Mouse (Mus musculus) MEL (cell line): Measurements from ENCODE around the gene Ccsap. TPM values are rescaled to one million over a fixed set of nuclear protein-coding genes. Genes with fewer than 3 reads are reported as not detected.

Source experiments
- DNase-seq: peaks from one replicate; pipeline ENCODE4 v3.0.0; 2011; ENCODE audit warnings: low read depth, low spot score
- H3K27ac ChIP-seq: 2 replicates; pipeline ENCODE4 v1.5.1; 2012; ENCODE audit warnings: low read depth, mild to moderate bottlenecking, control low read depth, low read length, moderate library complexity; ENCODE audit not compliant: control insufficient read depth
- H3K27me3 ChIP-seq, 2 experiments: fragments of 150-350 bp in 1 of 2; sonication (generic) in 1 of 2; 2 replicates each; pipeline ENCODE4 v1.6.1; 2012; ENCODE audit warnings: low read length in 2 of 2, mild to moderate bottlenecking in 2 of 2, improper control_type of control experiment in 1 of 2, moderate library complexity in 1 of 2; ENCODE audit not compliant: insufficient read depth in 2 of 2, control insufficient read depth in 1 of 2
- H3K36me3 ChIP-seq, 2 experiments: 2 replicates each; pipeline ENCODE4 v1.6.1; 2012 to 2014; ENCODE audit warnings: low read length in 2 of 2, improper control_type of control experiment in 1 of 2, inconsistent platforms in 1 of 2, mild to moderate bottlenecking in 1 of 2; ENCODE audit not compliant: insufficient read depth in 2 of 2, control insufficient read depth in 1 of 2
- H3K4me1 ChIP-seq, 2 experiments: fragments of 150-350 bp in 1 of 2; sonication (generic) in 1 of 2; 2 replicates each; pipeline ENCODE4 v1.6.1; 2012; ENCODE audit warnings: low read length in 2 of 2, improper control_type of control experiment in 1 of 2, mild to moderate bottlenecking in 1 of 2; ENCODE audit not compliant: insufficient read depth in 2 of 2, control insufficient read depth in 1 of 2
- H3K4me3 ChIP-seq, 2 experiments: fragments of 150-350 bp in 1 of 2; sonication (generic) in 1 of 2; 2 replicates each; pipeline ENCODE4 v1.5.1; 2012; ENCODE audit warnings: low read depth in 2 of 2, low read length in 2 of 2, mild to moderate bottlenecking in 2 of 2, moderate library complexity in 2 of 2, control low read depth in 1 of 2, improper control_type of control experiment in 1 of 2; ENCODE audit not compliant: control insufficient read depth in 1 of 2, insufficient read depth in 1 of 2
- H3K79me2 ChIP-seq: 2 replicates; pipeline ENCODE4 v1.6.1; 2012; ENCODE audit warnings: mild to moderate bottlenecking, low read length, moderate library complexity; ENCODE audit not compliant: control insufficient read depth, poor library complexity, insufficient read depth
- H3K9ac ChIP-seq: 2 replicates; pipeline ENCODE4 v1.6.1; 2012; ENCODE audit warnings: low read depth, mild to moderate bottlenecking, control low read depth, low read length, moderate library complexity; ENCODE audit not compliant: control insufficient read depth, poor library complexity, severe bottlenecking
- H3K9me3 ChIP-seq: fragments of 150-350 bp; sonication (generic); replicated peaks from 2 replicates; pipeline ENCODE4 v1.6.1; 2012; ENCODE audit warnings: mild to moderate bottlenecking, low read length, improper control_type of control experiment, moderate library complexity; ENCODE audit not compliant: insufficient read depth
- BHLHE40 ChIP-seq: IDR thresholded peaks from 2 replicates; pipeline ENCODE4 v1.6.1; 2012; ENCODE audit warnings: low read depth, mild to moderate bottlenecking, inconsistent platforms, low read length, improper control_type of control experiment, borderline replicate concordance
- CHD1 ChIP-seq: IDR thresholded peaks from 2 replicates; pipeline ENCODE4 v1.6.1; 2012; ENCODE audit warnings: low read depth, mild to moderate bottlenecking, inconsistent platforms, low read length, improper control_type of control experiment
- CHD2 ChIP-seq: IDR thresholded peaks from 2 replicates; pipeline ENCODE4 v1.6.1; 2011; ENCODE audit warnings: low read length, improper control_type of control experiment
- CTCF ChIP-seq, 3 experiments: IDR thresholded peaks in 2 of 3; conservative IDR thresholded peaks in 1 of 3; 2 replicates each; pipeline ENCODE4 v1.5.1; 2011 to 2012; ENCODE audit warnings: low read length in 3 of 3, low read depth in 2 of 3, mild to moderate bottlenecking in 2 of 3, improper control_type of control experiment in 1 of 3, inconsistent platforms in 1 of 3, mixed read lengths in 1 of 3, moderate library complexity in 1 of 3; ENCODE audit not compliant: control insufficient read depth in 1 of 3, insufficient read depth in 1 of 3, poor library complexity in 1 of 3, severe bottlenecking in 1 of 3
- E2F4 ChIP-seq: IDR thresholded peaks from 2 replicates; pipeline ENCODE4 v1.6.1; 2011; ENCODE audit warnings: low read depth, low read length, improper control_type of control experiment, borderline replicate concordance
- EP300 ChIP-seq, 2 experiments: IDR thresholded peaks; 2 replicates each; pipeline ENCODE4 v1.6.1; 2011; ENCODE audit warnings: improper control_type of control experiment in 2 of 2, low read length in 2 of 2, low read depth in 1 of 2, mild to moderate bottlenecking in 1 of 2
- ETS1 ChIP-seq: IDR thresholded peaks from 2 replicates; pipeline ENCODE4 v1.6.1; 2012; ENCODE audit warnings: low read depth, mild to moderate bottlenecking, inconsistent platforms, low read length, improper control_type of control experiment, moderate library complexity
- GABPA ChIP-seq: IDR thresholded peaks from 2 replicates; pipeline ENCODE4 v1.6.1; 2012; ENCODE audit warnings: low read depth, mild to moderate bottlenecking, inconsistent platforms, low read length, improper control_type of control experiment, moderate library complexity
- GATA1 ChIP-seq: IDR thresholded peaks from 2 replicates; pipeline ENCODE4 v1.6.1; 2011; ENCODE audit warnings: low read depth, low read length, improper control_type of control experiment
- HCFC1 ChIP-seq: IDR thresholded peaks from 2 replicates; pipeline ENCODE4 v1.6.1; 2012; ENCODE audit warnings: low read depth, mild to moderate bottlenecking, inconsistent platforms, low read length, improper control_type of control experiment, moderate library complexity
- MAFK ChIP-seq: IDR thresholded peaks from 2 replicates; pipeline ENCODE4 v1.6.1; 2011; ENCODE audit warnings: low read depth, mild to moderate bottlenecking, low read length, improper control_type of control experiment, borderline replicate concordance
- MAZ ChIP-seq: IDR thresholded peaks from 2 replicates; pipeline ENCODE4 v1.6.1; 2012; ENCODE audit warnings: low read depth, mild to moderate bottlenecking, inconsistent platforms, low read length, improper control_type of control experiment
- MXI1 ChIP-seq: IDR thresholded peaks from 2 replicates; pipeline ENCODE4 v1.6.1; 2011; ENCODE audit warnings: mild to moderate bottlenecking, low read depth, low read length, improper control_type of control experiment
- NELFE ChIP-seq: IDR thresholded peaks from 2 replicates; pipeline ENCODE4 v1.6.1; 2011; ENCODE audit warnings: low read depth, low read length, improper control_type of control experiment
- POLR2AphosphoS2 ChIP-seq: IDR thresholded peaks from 2 replicates; pipeline ENCODE4 v1.6.1; 2011; ENCODE audit warnings: low read length, improper control_type of control experiment
- POLR2AphosphoS5 ChIP-seq: IDR thresholded peaks from 2 replicates; pipeline ENCODE4 v1.6.1; 2012; ENCODE audit warnings: low read depth, borderline replicate concordance, mild to moderate bottlenecking, inconsistent platforms, low read length, moderate library complexity, mixed read lengths
- RCOR1 ChIP-seq: IDR thresholded peaks from 2 replicates; pipeline ENCODE4 v1.6.1; 2012; ENCODE audit warnings: low read depth, mild to moderate bottlenecking, inconsistent platforms, low read length, improper control_type of control experiment
- SIN3A ChIP-seq: IDR thresholded peaks from 2 replicates; pipeline ENCODE4 v1.6.1; 2012; ENCODE audit warnings: low read length, improper control_type of control experiment, inconsistent platforms
- TAL1 ChIP-seq: IDR thresholded peaks from 2 replicates; pipeline ENCODE4 v1.6.1; 2012; ENCODE audit warnings: mild to moderate bottlenecking, inconsistent platforms, low read length, moderate library complexity, mixed read lengths
- TCF12 ChIP-seq: IDR thresholded peaks from 2 replicates; pipeline ENCODE4 v1.6.1; 2014; ENCODE audit warnings: low read depth, mild to moderate bottlenecking, inconsistent platforms, low read length, improper control_type of control experiment, moderate library complexity
- UBTF ChIP-seq: IDR thresholded peaks from 2 replicates; pipeline ENCODE4 v1.6.1; 2012; ENCODE audit warnings: low read depth, mild to moderate bottlenecking, inconsistent platforms, low read length, improper control_type of control experiment, moderate library complexity, borderline replicate concordance; ENCODE audit not compliant: insufficient read depth
- USF1 ChIP-seq: IDR thresholded peaks from 2 replicates; pipeline ENCODE4 v1.6.1; 2014; ENCODE audit warnings: low read depth, mild to moderate bottlenecking, inconsistent platforms, low read length, improper control_type of control experiment, moderate library complexity
- USF2 ChIP-seq, 2 experiments: IDR thresholded peaks; 2 replicates each; pipeline ENCODE4 v1.6.1; 2011 to 2012; ENCODE audit warnings: improper control_type of control experiment in 2 of 2, low read length in 2 of 2, borderline replicate concordance in 1 of 2, inconsistent platforms in 1 of 2, low read depth in 1 of 2, mild to moderate bottlenecking in 1 of 2; ENCODE audit not compliant: insufficient read depth in 1 of 2
- ZMIZ1 ChIP-seq: IDR thresholded peaks from 2 replicates; pipeline ENCODE4 v1.6.1; 2012; ENCODE audit warnings: low read depth, mild to moderate bottlenecking, inconsistent platforms, low read length, improper control_type of control experiment, moderate library complexity
- ZNF384 ChIP-seq: IDR thresholded peaks from 2 replicates; pipeline ENCODE4 v1.6.1; 2012; ENCODE audit warnings: low read depth, mild to moderate bottlenecking, inconsistent platforms, low read length, improper control_type of control experiment
- polyA plus RNA-seq, 2 experiments: library from polyadenylated mRNA; stranded (reverse) in 1 of 2; unstranded in 1 of 2; fragments of >175 nt in 1 of 2; fragments of >200 nt in 1 of 2; gene quantifications; 2 replicates each; pipeline versions ENCODE4 v1.2.1 to v1.2.4; 2012; ENCODE audit warnings: low replicate concordance in 2 of 2, low read depth in 1 of 2; ENCODE audit not compliant: insufficient read length in 2 of 2, insufficient read depth in 1 of 2, missing spikeins in 1 of 2
- total RNA-seq: library from RNA; depleted of rRNA; stranded (reverse); fragments of 300-350 nt; gene quantifications from 2 replicates; pipeline ENCODE4 v1.2.3, GENCODE M21; 2012

Gene Ccsap
- total and polyA plus RNA-seq, 3 experiments, result 6.7 to 12.1 TPM; not detected in 1

- TF ChIP-seq E2F4 (no peak), MXI1 (peak; percentile 95), ETS1 (peak; percentile 89), RCOR1 (peak; percentile 59; the same call in 1 of the 2 replicates), POLR2AphosphoS5 (no peak)
Measured at GRCm38 (mm10) chr8:123807024-123807431, 53.0 kb downstream of the Ccsap start (continued).

- peak overlapping the region; percentile 76 to 85 for H3K4me3 ChIP-seq
- peaks cover 0 to 27% of the 10 kb centered on the region in 2 experiments; a peak in 3 of 4 replicates for H3K36me3 ChIP-seq
- peaks cover 51% of the 10 kb centered on the region for H3K79me2 ChIP-seq
- no peaks in the 10 kb centered on the region for H3K9me3 ChIP-seq
- H3K27me3 ChIP-seq, result no peaks in the 10 kb centered on the region
- DNase-seq, result no peak
- TF ChIP-seq MAZ, result no peak
- no peak for TF ChIP-seq CTCF (IDR thresholded peaks at IDR 0.05 in 2 of 3, conservative IDR thresholded peaks at IDR 0.05 in 1 of 3; ENCODE audit: control insufficient read depth in 1 of 3, insufficient read depth in 1 of 3, low read depth in 2 of 3, low read length in 3 of 3, poor library complexity in 1 of 3, severe bottlenecking in 1 of 3)
- no peak for TF ChIP-seq TAL1
- no peak for TF ChIP-seq ZMIZ1
- TF ChIP-seq POLR2AphosphoS2, result no peak
- TF ChIP-seq NELFE, result no peak
- TF ChIP-seq ETS1, result no peak
- TF ChIP-seq UBTF, result no peak
- H3K4me1 ChIP-seq, result peaks cover 9 to 18% of the 10 kb centered on the region in 2 experiments
- peak overlapping the region; percentile 76 for H3K27ac ChIP-seq
- H3K9ac ChIP-seq, result peak overlapping the region; percentile 95
Measured at GRCm38 (mm10) chr8:123806374-123806935, 53.6 kb downstream of the Ccsap start.

- H3K36me3 ChIP-seq, result peaks cover 0 to 27% of the 10 kb centered on the region in 2 experiments; a peak in 3 of 4 replicates
- no peaks in the 10 kb centered on the region for H3K9me3 ChIP-seq
- DNase-seq, result peak; percentile 94
- peaks cover 45% of the 10 kb centered on the region for H3K79me2 ChIP-seq
- peak within 1 kb of the TSS; percentile 76 for H3K27ac ChIP-seq
- H3K9ac ChIP-seq, result peak within 1 kb of the TSS; percentile 95
- peaks cover 9 to 18% of the 10 kb centered on the region in 2 experiments for H3K4me1 ChIP-seq
- no peaks in the 10 kb centered on the region for H3K27me3 ChIP-seq
- peak within 1 kb of the TSS; percentile 76 to 85 for H3K4me3 ChIP-seq
- TF ChIP-seq ZNF384, result no peak
- TF ChIP-seq TAL1, result no peak
- TF ChIP-seq HCFC1, result peak; percentile 59
- TF ChIP-seq MAZ, result peak; percentile 87
- TF ChIP-seq TCF12, result 0 out of 2 replicates have a peak, but pooled peaks have one; percentile 34
- TF ChIP-seq GATA1, result no peak
- TF ChIP-seq MAFK, result no peak
- 0 out of 2 replicates have a peak, but pooled peaks have one; percentile 36 for TF ChIP-seq BHLHE40
- peak in 1 of 2 experiments; percentile 13; a peak in 1 of 4 replicates for TF ChIP-seq EP300 (IDR thresholded peaks at IDR 0.05; ENCODE audit: low read depth in 1 of 2, low read length in 2 of 2)
- TF ChIP-seq USF2 (IDR thresholded peaks at IDR 0.05; ENCODE audit: borderline replicate concordance in 1 of 2, insufficient read depth in 1 of 2, low read depth in 1 of 2, low read length in 2 of 2), result no peak
- peak; percentile 78 for TF ChIP-seq NELFE
- no peak for TF ChIP-seq E2F4
- TF ChIP-seq SIN3A, result peak; percentile 39
- peak; percentile 88; the same call in 1 of the 2 replicates for TF ChIP-seq CHD1
- no peak for TF ChIP-seq CHD2
- no peak; the same call in none of the 2 replicates for TF ChIP-seq MXI1
- no peak for TF ChIP-seq USF1
- TF ChIP-seq POLR2AphosphoS2, result 0 out of 2 replicates have a peak, but pooled peaks have one; percentile 56
- no peak for TF ChIP-seq GABPA
Measured at GRCm38 (mm10) chr8:123805718-123806373, 54.2 kb downstream of the Ccsap start, which contains the start of gene Rab4a. Gene Rab4a, plus strand, starts transcription at chr8:123805985.
